Comparison of ENCODE assay signal across 9 mouse cellular contexts in the genomic region with DNA sequence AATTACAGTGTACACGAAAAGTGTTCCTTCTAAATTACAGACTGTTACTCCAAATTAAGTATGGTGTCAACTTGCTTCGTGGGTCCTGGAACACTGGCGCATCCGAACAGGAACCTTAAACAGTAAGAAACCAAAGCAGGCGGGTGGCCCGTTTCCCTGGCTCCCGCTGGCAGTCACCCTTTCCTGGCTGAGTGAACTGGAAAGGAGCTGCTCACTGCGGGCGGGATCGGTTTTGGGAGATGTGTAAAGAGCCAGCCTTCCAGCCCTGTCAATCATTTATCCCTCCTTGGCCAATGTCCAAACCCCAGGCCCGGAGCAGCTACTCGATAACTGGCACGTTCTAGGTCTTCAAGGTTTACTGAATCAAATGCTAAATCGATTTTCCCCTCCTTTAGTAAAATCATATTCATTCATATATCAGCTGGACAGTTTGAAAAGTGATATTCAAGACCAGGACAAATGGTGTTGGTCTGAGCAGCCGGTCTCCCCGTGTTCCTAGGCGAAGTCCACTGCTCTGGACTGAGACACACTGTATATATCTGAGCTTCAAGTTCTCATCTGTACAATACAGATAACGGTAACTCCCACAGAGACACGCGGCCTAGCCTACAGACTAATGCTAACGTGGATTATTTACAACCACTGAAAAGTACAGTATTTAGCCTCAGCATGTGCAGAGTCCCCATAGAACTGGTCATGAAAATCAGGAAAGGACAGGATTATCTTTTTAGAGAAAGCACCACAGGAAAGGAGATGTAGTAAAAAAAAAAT. TPM values are rescaled to one million over a fixed set of nuclear protein-coding genes. Genes with fewer than 3 reads are reported as not detected.
DNase-seq lines count a peak whose midpoint lies in the region; ATAC-seq and TF ChIP-seq lines count a peak whose summit lies in the region.
"Had no signal": no experiment of that assay in that cellular context is flagged by ENCODE, and none has a peak within 500 bp of the region (broad histone marks: within the 10 kb centered on the region; RNA-seq: fewer than 3 reads in every experiment).

No protein-coding gene starts in this region.

- no peaks in the 10 kb centered on the region for H3K27me3 ChIP-seq in heart, embryonic 12.5 days (replicated peaks)
- no peaks in the 10 kb centered on the region for H3K27me3 ChIP-seq in liver, embryonic 14.5 days (ENCODE audit: control insufficient read depth, insufficient read depth, low read length)
- no peaks in the 10 kb centered on the region for H3K27me3 ChIP-seq in midbrain, embryonic 16.5 days (ENCODE audit: control insufficient read depth, insufficient read depth, low read depth, low read length)

- H3K9me3 ChIP-seq in heart, embryonic 12.5 days (replicated peaks) = no peaks in the 10 kb centered on the region
- H3K9me3 ChIP-seq in liver, embryonic 14.5 days (ENCODE audit: control insufficient read depth, low read length) = no peaks in the 10 kb centered on the region
- H3K9me3 ChIP-seq in midbrain, embryonic 16.5 days (replicated peaks; ENCODE audit: control insufficient read depth, low read length, poor library complexity, severe bottlenecking) = no peaks in the 10 kb centered on the region

- no peak overlapping the region for H3K27ac ChIP-seq in heart, embryonic 12.5 days (ENCODE audit: poor library complexity, severe bottlenecking)
- H3K27ac ChIP-seq in liver, embryonic 14.5 days = peak overlapping the region; percentile 92
- H3K27ac ChIP-seq in midbrain, embryonic 16.5 days (ENCODE audit: low read length) = no peak overlapping the region

- peak; percentile 80 for TF ChIP-seq EP300 in liver, embryonic 14.5 days (IDR thresholded peaks at IDR 0.05; ENCODE audit: low read depth)

- intact Hi-C loops in heart, postnatal 36 days (cut with DNase I) = loop anchor here (5.0 to 10.0 kb wide), 2 partner anchors 57 to 210 kb away; a partner anchor contains a TSS

- peaks cover 34% of the 10 kb centered on the region for H3K4me1 ChIP-seq in heart, embryonic 12.5 days (replicated peaks)
- peaks cover 34 to 38% of the 10 kb centered on the region in 2 experiments for H3K4me1 ChIP-seq in liver, embryonic 14.5 days (replicated peaks; ENCODE audit: control insufficient read depth in 2 of 2, insufficient read depth in 2 of 2, low read length in 1 of 2)
- H3K4me1 ChIP-seq in midbrain, embryonic 16.5 days (ENCODE audit: control insufficient read depth, insufficient read depth, low read length) = peaks cover 9% of the 10 kb centered on the region

- no peak for TF ChIP-seq CTCF in liver, embryonic 14.5 days (IDR thresholded peaks at IDR 0.05; ENCODE audit: low read depth)

- no peak for DNase-seq in heart, postnatal 36 days
- DNase-seq in brain, adult 2 months (ENCODE audit: low read depth, low spot score) = peak; percentile 50
- peak; percentile 78 for DNase-seq in kidney, adult 11 months
- peak; percentile 65 to 69 (median 66) for DNase-seq in liver, embryonic 14.5 days (ENCODE audit: low read depth in 3 of 3, low spot score in 3 of 3)
- DNase-seq in thymus, postnatal 0 days (ENCODE audit: low spot score) = no peak
- no peak for DNase-seq in Muller cell, postnatal 12 days (ENCODE audit: inconsistent ontology term)
- DNase-seq: cerebellum, adult 11 months had no signal

- WGBS in heart, embryonic 12.5 days = 74% methylated on average over 21 of the region's 21 CpGs
- WGBS in liver, embryonic 14.5 days (ENCODE audit: insufficient replicate concordance) = 44% methylated on average over 21 of the region's 21 CpGs
- WGBS in midbrain, embryonic 16.5 days = 79% methylated on average over 21 of the region's 21 CpGs

- H3K9ac ChIP-seq in heart, embryonic 12.5 days = no peak overlapping the region
- peak overlapping the region; percentile 93 for H3K9ac ChIP-seq in liver, embryonic 14.5 days (replicated peaks)
- H3K9ac ChIP-seq in midbrain, embryonic 16.5 days (ENCODE audit: low read depth, low read length) = no peak overlapping the region

- peak; percentile 56 for ATAC-seq in heart, embryonic 12.5 days (ENCODE audit: insufficient number of reproducible peaks, low FRiP score)
- ATAC-seq in liver, embryonic 14.5 days (ENCODE audit: insufficient read depth) = peak; percentile 87
- no peak for ATAC-seq in midbrain, embryonic 16.5 days

- H3K4me2 ChIP-seq in heart, embryonic 12.5 days = no peak overlapping the region; the same call in 1 of the 2 replicates
- peak overlapping the region; percentile 92 for H3K4me2 ChIP-seq in liver, embryonic 14.5 days (ENCODE audit: low read depth)
- H3K4me2 ChIP-seq in midbrain, embryonic 16.5 days (ENCODE audit: low read length) = no peak overlapping the region

- peaks cover 9% of the 10 kb centered on the region; the same call in 1 of the 2 replicates for H3K36me3 ChIP-seq in heart, embryonic 12.5 days
- H3K36me3 ChIP-seq in liver, embryonic 14.5 days (replicated peaks; ENCODE audit: control insufficient read depth, insufficient read depth, low read depth) = peaks cover 3% of the 10 kb centered on the region; the same call in 1 of the 2 replicates
- H3K36me3 ChIP-seq in midbrain, embryonic 16.5 days (ENCODE audit: control insufficient read depth, insufficient read depth, low read length) = no peaks in the 10 kb centered on the region

- no peak overlapping the region for H3K4me3 ChIP-seq in heart, embryonic 12.5 days
- H3K4me3 ChIP-seq in liver, embryonic 14.5 days (ENCODE audit: insufficient read depth in 1 of 2, low read depth in 2 of 2, low read length in 2 of 2) = peak overlapping the region; percentile 45 to 97
- H3K4me3 ChIP-seq in midbrain, embryonic 16.5 days (ENCODE audit: low read depth, low read length) = no peak overlapping the region

RNA-seq across cellular contexts. Expression of a gene that starts 2.4 kb away (rescaled TPM):
- polyA plus RNA-seq in heart, embryonic 12.5 days (2016; fragmentation: Nextera tagmentation; extraction: Ambion mirVana) = 80.2 and 83.1 TPM in 2 replicates
- total RNA-seq in heart, postnatal 36 days (2021) = 10 to 100 TPM; 32.7 to 33.2 TPM
- polyA plus RNA-seq in liver, embryonic 14.5 days (2012; rRNA removed) = 27.5 and 30.2 TPM in 2 replicates
- polyA plus RNA-seq in liver, embryonic 14.5 days (2014; fragmentation: Nextera tagmentation; extraction: Ambion mirVana) = 45.4 and 45.9 TPM in 2 replicates
- 15.7 and 17.8 TPM in 2 replicates for polyA plus RNA-seq in thymus, postnatal 0 days (2015; fragmentation: Nextera tagmentation; extraction: Ambion mirVana)
- 22.5 and 23.0 TPM in 2 replicates for polyA plus RNA-seq in midbrain, embryonic 16.5 days (2015; fragmentation: Nextera tagmentation; extraction: Ambion mirVana)

RNA-seq across cellular contexts. Expression of a gene that starts 35.5 kb away (rescaled TPM):
- 14.7 and 18.9 TPM in 2 replicates for polyA plus RNA-seq in heart, embryonic 12.5 days (2016; fragmentation: Nextera tagmentation; extraction: Ambion mirVana)
- 1 to 10 TPM; 6.2 to 6.3 TPM for total RNA-seq in heart, postnatal 36 days (2021)
- polyA plus RNA-seq in liver, embryonic 14.5 days (2012; rRNA removed) = 2.1 and 2.5 TPM in 2 replicates
- 2.9 and 3.8 TPM in 2 replicates for polyA plus RNA-seq in liver, embryonic 14.5 days (2014; fragmentation: Nextera tagmentation; extraction: Ambion mirVana)
- polyA plus RNA-seq in thymus, postnatal 0 days (2015; fragmentation: Nextera tagmentation; extraction: Ambion mirVana) = 7.8 and 9.6 TPM in 2 replicates
- polyA plus RNA-seq in midbrain, embryonic 16.5 days (2015; fragmentation: Nextera tagmentation; extraction: Ambion mirVana) = 33.3 and 35.9 TPM in 2 replicates

RNA-seq across cellular contexts. Expression of a gene that starts 59.2 kb away (rescaled TPM):
- polyA plus RNA-seq in heart, embryonic 12.5 days (2016; fragmentation: Nextera tagmentation; extraction: Ambion mirVana) = 23.5 and 23.6 TPM in 2 replicates
- 10 to 100 TPM; 13.5 to 16.2 TPM for total RNA-seq in heart, postnatal 36 days (2021)
- polyA plus RNA-seq in liver, embryonic 14.5 days (2012; rRNA removed) = 3.7 and 5.6 TPM in 2 replicates
- polyA plus RNA-seq in liver, embryonic 14.5 days (2014; fragmentation: Nextera tagmentation; extraction: Ambion mirVana) = 6.1 and 6.9 TPM in 2 replicates
- 17.3 and 18.6 TPM in 2 replicates for polyA plus RNA-seq in thymus, postnatal 0 days (2015; fragmentation: Nextera tagmentation; extraction: Ambion mirVana)
- polyA plus RNA-seq in midbrain, embryonic 16.5 days (2015; fragmentation: Nextera tagmentation; extraction: Ambion mirVana) = 44.2 and 51.2 TPM in 2 replicates

Comparison
In these comparisons a context has a peak if more than half of its experiments do, and no peak if none do; other contexts are left out.
1. H3K4me3 ChIP-seq: peak in liver, embryonic 14.5 days (2 of 2); none in heart, embryonic 12.5 days (single experiment) and midbrain, embryonic 16.5 days (single experiment).
2. DNase-seq: peak in brain, adult 2 months (single experiment), kidney, adult 11 months (single experiment) and liver, embryonic 14.5 days (3 of 3); none in heart, postnatal 36 days (0 of 2), thymus, postnatal 0 days (single experiment) and Muller cell, postnatal 12 days (single experiment).